Mouse (Mus musculus) limb, embryonic 11.5 days (tissue): ENCODE results near the gene Slc5a10. TPM values are rescaled to one million over a fixed set of nuclear protein-coding genes. Genes with fewer than 3 reads are reported as not detected.

ENCODE experiments used
- ATAC-seq: fragments of 200-750 bp; cut with Nextera tagmentation; 2 replicates; pipeline ENCODE4 v1.8.0; 2017; ENCODE audit warnings: low read depth; ENCODE audit not compliant: insufficient number of reproducible peaks, low FRiP score, low TSS enrichment
- DNase-seq: peaks from one replicate; pipeline ENCODE4 v3.0.0-alpha.2; 2015; ENCODE audit warnings: low spot score
- H3K27ac ChIP-seq: fragments of 300-500 bp; sonication (generic); replicated peaks from 2 replicates; pipeline ENCODE4 v1.5.1; 2014; ENCODE audit warnings: low read depth, mild to moderate bottlenecking, low read length
- H3K27me3 ChIP-seq: fragments of 300-500 bp; sonication (generic); 2 replicates; pipeline ENCODE4 v1.6.1; 2014; ENCODE audit warnings: mild to moderate bottlenecking, low read length, mixed read lengths; ENCODE audit not compliant: control insufficient read depth, insufficient read depth
- H3K36me3 ChIP-seq: fragments of 300-500 bp; sonication (generic); 2 replicates; pipeline ENCODE4 v1.6.1; 2014; ENCODE audit warnings: mild to moderate bottlenecking, low read length, moderate library complexity, mixed read lengths; ENCODE audit not compliant: control insufficient read depth, insufficient read depth
- H3K4me1 ChIP-seq: fragments of 300-500 bp; sonication (generic); 2 replicates; pipeline ENCODE4 v1.6.1; 2014; ENCODE audit warnings: low read length, mixed read lengths; ENCODE audit not compliant: control insufficient read depth, insufficient read depth
- H3K4me2 ChIP-seq: fragments of 300-500 bp; sonication (generic); 2 replicates; pipeline ENCODE4 v1.6.1; 2014; ENCODE audit warnings: low read depth, mild to moderate bottlenecking, moderate library complexity; ENCODE audit not compliant: severe bottlenecking
- H3K4me3 ChIP-seq: fragments of 300-500 bp; sonication (generic); 2 replicates; pipeline ENCODE4 v1.5.1; 2014; ENCODE audit warnings: low read depth, low read length
- H3K9ac ChIP-seq: fragments of 300-500 bp; sonication (generic); 2 replicates; pipeline ENCODE4 v1.6.1; 2014; ENCODE audit warnings: mild to moderate bottlenecking, low read length
- H3K9me3 ChIP-seq: fragments of 300-500 bp; sonication (generic); 2 replicates; pipeline ENCODE4 v1.6.1; 2016; ENCODE audit warnings: low read length; ENCODE audit not compliant: control insufficient read depth
- WGBS: fragments of 180-500 bp; shearing (Covaris S2); extraction: QIAGEN DNeasy Blood & Tissue Kit; methylation state at CpG from one replicate; pipeline ENCODE4 v1.1.7; 2014; 5-methylcytosine and 5-hydroxymethylcytosine counted together
- polyA plus RNA-seq: library from polyadenylated mRNA; unstranded; fragments of >200 nt; fragmentation: Nextera tagmentation; extraction: Ambion mirVana; gene quantifications from 2 replicates; pipeline ENCODE4 v1.2.1, GENCODE M21; 2014

The Slc5a10 gene
- polyA plus RNA-seq, 1 experiment from 2014 or later: 0.11 TPM

GRCm38 (mm10) chr11:61715130-61715529, 5.5 kb downstream of the Slc5a10 start:
- H3K27ac ChIP-seq: no peak overlapping the region
- 79% methylated on average over 6 of the region's 6 CpGs for WGBS
- H3K36me3 ChIP-seq: no peaks in the 10 kb centered on the region
- no peak overlapping the region; the same call in 1 of the 2 replicates for H3K9ac ChIP-seq
- no peak overlapping the region for H3K4me2 ChIP-seq
- DNase-seq (no peak), ATAC-seq (no peak)
- no peaks in the 10 kb centered on the region for H3K9me3 ChIP-seq
- H3K27me3 ChIP-seq: no peaks in the 10 kb centered on the region
- H3K4me3 ChIP-seq: no peak overlapping the region
- no peaks in the 10 kb centered on the region for H3K4me1 ChIP-seq

GRCm38 (mm10) chr11:61714346-61715117, 6.1 kb downstream of the Slc5a10 start:
- Histone ChIP-seq H3K9ac (no peak overlapping the region), H3K4me3 (no peak overlapping the region), H3K27ac (no peak overlapping the region), H3K4me2 (no peak overlapping the region), H3K9me3 (no peaks in the 10 kb centered on the region), H3K36me3 (no peaks in the 10 kb centered on the region), H3K4me1 (no peaks in the 10 kb centered on the region), H3K27me3 (no peaks in the 10 kb centered on the region)
- DNase-seq: peak; percentile 80
- peak; percentile 67; the same call in 1 of the 2 replicates for ATAC-seq
- WGBS: 44% methylated on average over 11 of the region's 11 CpGs

- WGBS: 42% methylated on average over 15 of the region's 15 CpGs
- Histone ChIP-seq H3K4me1 (peaks cover 6% of the 10 kb centered on the region), H3K9me3 (no peaks in the 10 kb centered on the region), H3K27ac (no peak overlapping the region), H3K36me3 (no peaks in the 10 kb centered on the region), H3K4me3 (no peak overlapping the region), H3K27me3 (no peaks in the 10 kb centered on the region), H3K4me2 (no peak overlapping the region), H3K9ac (no peak overlapping the region)
- DNase-seq (no peak), ATAC-seq (no peak)
These were observed 7.3 kb downstream of the Slc5a10 start for GRCm38 (mm10) chr11:61713157-61713855.

GRCm38 (mm10) chr11:61708928-61709327, 11.7 kb downstream of the Slc5a10 start:
- Histone ChIP-seq H3K9ac (no peak overlapping the region), H3K4me3 (no peak overlapping the region), H3K36me3 (no peaks in the 10 kb centered on the region), H3K9me3 (no peaks in the 10 kb centered on the region), H3K27ac (no peak overlapping the region), H3K4me2 (no peak overlapping the region), H3K4me1 (peaks cover 6% of the 10 kb centered on the region), H3K27me3 (no peaks in the 10 kb centered on the region)
- 58% methylated on average over 3 of the region's 3 CpGs for WGBS
- peak; percentile 26 for DNase-seq
- no peak for ATAC-seq

DNA sequence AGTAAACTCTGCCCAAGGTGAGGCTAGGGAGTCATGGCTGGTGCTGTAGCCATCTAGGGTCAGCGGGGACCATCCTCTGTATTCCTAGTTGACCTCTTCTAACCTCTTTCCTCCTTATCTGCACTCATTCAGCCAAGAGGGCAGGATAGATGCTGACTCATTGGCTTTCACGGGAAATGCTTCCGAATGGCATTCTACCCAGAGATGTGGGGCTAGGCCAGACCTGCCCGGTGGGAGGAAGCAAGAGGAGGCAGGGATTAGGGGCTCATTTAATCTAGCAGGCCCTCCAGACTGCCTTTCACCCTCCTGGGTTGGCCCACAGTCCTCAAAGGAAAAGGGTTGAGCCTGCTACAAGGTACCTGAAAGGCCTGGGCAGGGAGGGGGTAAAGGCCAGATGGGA, 14.4 kb downstream of the Slc5a10 start:
- DNase-seq (no peak), ATAC-seq (no peak)
- H3K9ac ChIP-seq: no peak overlapping the region
- H3K4me3 ChIP-seq: no peak overlapping the region
- H3K27me3 ChIP-seq: no peaks in the 10 kb centered on the region
- 78% methylated on average over 4 of the region's 4 CpGs for WGBS
- H3K27ac ChIP-seq: no peak overlapping the region
- peaks cover 6% of the 10 kb centered on the region for H3K4me1 ChIP-seq
- no peaks in the 10 kb centered on the region for H3K9me3 ChIP-seq
- no peak overlapping the region for H3K4me2 ChIP-seq
- no peaks in the 10 kb centered on the region for H3K36me3 ChIP-seq

GRCm38 (mm10) chr11:61705581-61705980, 15.0 kb downstream of the Slc5a10 start:
- no peaks in the 10 kb centered on the region for H3K27me3 ChIP-seq
- H3K36me3 ChIP-seq: no peaks in the 10 kb centered on the region
- no peak overlapping the region for H3K27ac ChIP-seq
- WGBS: 82% methylated on average over 2 of the region's 2 CpGs
- H3K4me2 ChIP-seq: no peak overlapping the region
- no peak overlapping the region for H3K4me3 ChIP-seq
- DNase-seq: no peak
- no peaks in the 10 kb centered on the region for H3K9me3 ChIP-seq
- no peak for ATAC-seq
- H3K4me1 ChIP-seq: peaks cover 6% of the 10 kb centered on the region
- H3K9ac ChIP-seq: no peak overlapping the region

DNA sequence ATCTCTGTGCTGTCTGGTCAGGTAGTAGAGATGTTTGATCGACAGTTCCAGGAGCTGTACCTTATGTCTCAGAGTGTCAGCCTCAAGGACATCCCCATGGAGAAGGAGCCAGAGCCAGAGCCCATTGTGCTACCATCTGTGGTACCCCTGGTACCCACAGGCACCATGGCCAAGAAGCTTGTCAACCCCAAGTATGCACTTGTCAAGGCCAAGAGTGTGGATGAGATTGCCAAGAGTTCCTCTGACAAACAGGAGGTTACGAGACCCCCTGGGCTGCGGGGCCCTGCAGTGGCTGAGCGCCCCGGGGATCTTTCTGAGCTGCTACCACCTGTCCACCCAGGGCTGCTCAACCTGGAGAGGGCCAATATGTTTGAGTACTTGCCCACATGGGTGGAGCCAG, 18.1 kb downstream of the Slc5a10 start:
- Histone ChIP-seq H3K4me3 (no peak overlapping the region), H3K4me1 (no peaks in the 10 kb centered on the region), H3K27me3 (no peaks in the 10 kb centered on the region), H3K9me3 (no peaks in the 10 kb centered on the region), H3K27ac (no peak overlapping the region), H3K9ac (no peak overlapping the region), H3K4me2 (no peak overlapping the region), H3K36me3 (no peaks in the 10 kb centered on the region)
- 91% methylated on average over 5 of the region's 5 CpGs for WGBS
- ATAC-seq (no peak), DNase-seq (no peak)

DNA sequence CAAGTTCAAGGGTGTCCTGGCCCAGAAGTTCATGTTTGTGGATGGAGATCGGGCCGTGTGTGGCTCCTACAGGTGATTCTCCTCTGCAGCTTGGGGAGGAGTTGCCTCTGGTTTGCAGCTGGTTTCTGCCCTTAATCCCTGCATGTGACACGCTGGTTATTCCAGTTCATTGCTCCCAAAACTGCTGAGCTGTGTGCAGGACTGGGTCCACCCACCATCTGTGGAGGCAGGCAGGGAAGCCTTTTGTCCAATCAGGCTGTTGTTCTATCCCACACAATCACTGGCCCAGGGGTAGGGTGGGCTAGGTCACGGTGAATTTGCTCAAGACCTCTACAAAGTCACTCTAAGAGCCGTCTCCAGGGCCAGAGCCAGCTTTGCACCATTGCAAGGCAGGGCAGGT, 18.9 kb downstream of the Slc5a10 start:
- no peak overlapping the region for H3K4me2 ChIP-seq
- WGBS: 80% methylated on average over 5 of the region's 5 CpGs
- H3K9me3 ChIP-seq: no peaks in the 10 kb centered on the region
- no peak overlapping the region for H3K4me3 ChIP-seq
- H3K9ac ChIP-seq: no peak overlapping the region
- DNase-seq: no peak
- H3K27me3 ChIP-seq: no peaks in the 10 kb centered on the region
- no peaks in the 10 kb centered on the region for H3K36me3 ChIP-seq
- H3K4me1 ChIP-seq: no peaks in the 10 kb centered on the region
- H3K27ac ChIP-seq: no peak overlapping the region
- no peak for ATAC-seq
